Mouse (Mus musculus): ENCODE data around the gene Abhd2.

Abhd2 gene

DNA sequence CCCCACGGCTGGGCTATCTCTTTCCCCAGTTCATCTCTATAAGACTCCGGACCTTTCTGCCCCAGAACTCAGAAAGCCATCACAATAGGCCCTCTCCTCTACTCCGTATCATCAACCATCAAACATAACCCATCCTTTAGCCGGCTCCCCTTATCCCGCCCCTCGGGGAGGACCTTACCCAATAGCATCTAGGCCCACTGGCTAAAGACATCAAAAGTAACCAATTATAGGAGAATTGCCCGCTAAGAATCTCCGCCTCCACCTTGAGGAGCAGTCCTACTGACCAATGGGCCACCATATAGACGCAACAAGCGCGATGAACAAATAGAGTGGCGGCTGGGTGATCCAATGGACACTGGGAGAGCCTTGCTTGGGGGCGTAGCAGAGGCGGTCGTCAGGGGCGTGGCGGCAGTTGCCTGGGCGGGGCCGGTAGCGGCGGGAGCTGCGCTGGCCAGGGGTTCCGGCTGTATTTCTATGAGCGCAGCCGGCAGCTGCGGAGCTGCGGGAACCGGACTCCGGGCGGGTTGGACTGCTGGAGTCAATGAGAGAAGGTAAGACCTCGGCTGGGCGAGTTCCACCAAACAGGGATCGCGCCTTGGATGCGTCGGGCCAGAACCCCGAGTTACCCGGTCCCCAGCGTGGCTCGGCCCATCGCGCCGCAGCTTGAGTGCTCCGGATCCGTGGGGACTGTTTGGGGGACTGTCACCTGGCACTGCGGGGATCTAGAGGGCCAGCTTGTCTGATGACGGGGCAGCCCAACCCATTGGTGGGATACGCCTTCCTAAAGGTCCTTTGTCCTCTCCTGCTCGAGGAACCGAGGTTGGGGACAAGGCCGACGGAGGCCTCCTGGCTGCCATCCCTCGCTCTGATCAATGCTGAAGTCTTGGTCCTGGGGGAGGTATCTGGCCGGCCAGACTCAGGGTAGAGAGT is at the start of gene Abhd2:
Gene Abhd2 (plus strand): TSS at position 411 of the 930 bp plus-strand sequence.
- peak; percentile 100 for DNase-seq (ENCODE audit: low spot score in 2 of 2)

DNA sequence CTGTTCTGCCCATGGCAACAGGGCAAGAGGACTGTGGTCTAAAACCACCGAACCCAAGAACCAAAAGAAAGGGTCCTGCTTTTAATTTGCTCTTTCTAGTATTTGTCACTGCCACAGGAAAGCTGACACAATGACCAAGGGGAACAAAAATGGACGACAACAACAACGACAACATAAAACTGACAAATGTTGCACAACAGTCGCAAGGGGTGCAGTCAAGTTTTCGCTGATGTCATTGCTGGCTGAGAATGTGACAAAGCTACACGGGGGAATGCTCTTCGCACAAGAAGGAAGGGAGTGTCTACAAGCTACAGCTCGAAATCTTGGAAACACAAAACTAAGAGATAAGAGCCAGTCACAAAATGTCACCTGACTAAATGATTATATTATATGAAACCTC is 47.5 kb upstream of the Abhd2 start:
- no peak for DNase-seq (ENCODE audit: low spot score in 2 of 2)

DNA sequence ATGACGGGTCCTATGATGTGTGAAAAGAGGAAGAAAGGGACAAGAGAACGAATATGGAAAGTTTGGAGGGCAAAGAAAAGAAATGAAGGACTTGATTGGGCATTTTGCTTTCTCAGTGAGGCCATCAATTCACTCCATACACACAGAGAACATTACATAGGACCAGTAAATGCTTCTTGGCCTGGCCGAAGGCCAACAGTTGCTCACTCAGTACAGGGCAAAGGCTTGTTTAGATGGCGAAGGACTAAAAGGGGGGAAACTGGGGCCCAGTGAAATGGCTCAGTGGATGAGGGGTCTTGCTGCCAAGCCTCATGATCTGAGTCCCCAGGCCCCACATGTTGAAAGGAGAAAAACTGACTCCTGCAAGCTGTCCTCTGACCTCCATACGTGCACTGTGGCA is 46.8 kb upstream of the Abhd2 start:
- no peak for DNase-seq (ENCODE audit: low spot score in 2 of 2)

DNA sequence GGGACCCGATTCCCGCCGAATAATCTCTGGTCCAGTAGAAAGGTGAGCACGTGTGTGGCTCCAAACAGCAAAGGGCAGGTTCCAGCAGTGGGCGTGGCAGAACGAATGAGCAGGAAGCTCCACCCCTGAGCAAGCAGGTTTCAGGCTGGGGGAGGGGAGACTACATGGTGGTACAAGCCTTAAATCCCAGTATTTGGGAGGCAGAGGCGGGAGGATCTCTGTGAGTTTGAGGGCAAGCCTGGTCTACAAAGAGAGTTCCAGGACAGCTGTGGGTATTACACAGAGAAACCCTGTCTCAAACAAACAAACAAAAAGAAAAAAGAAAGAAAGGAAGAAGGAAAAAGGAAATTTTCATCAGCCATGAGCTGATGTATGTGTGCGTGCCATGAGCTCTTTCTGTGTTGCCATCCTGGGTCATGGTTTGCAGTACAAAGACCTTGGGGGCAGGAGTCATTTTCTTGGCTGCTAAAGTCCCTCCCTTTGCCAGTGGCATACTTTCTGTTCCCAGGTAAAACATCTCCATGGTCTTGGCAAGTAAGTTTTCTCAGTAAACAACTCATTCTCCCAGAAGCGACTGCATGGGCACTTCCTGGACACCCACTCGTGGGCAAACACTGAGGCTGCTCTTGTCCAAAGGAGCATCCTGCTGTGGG is 46.0 kb upstream of the Abhd2 start:
- DNase-seq (ENCODE audit: low spot score in 2 of 2) = no peak

DNA sequence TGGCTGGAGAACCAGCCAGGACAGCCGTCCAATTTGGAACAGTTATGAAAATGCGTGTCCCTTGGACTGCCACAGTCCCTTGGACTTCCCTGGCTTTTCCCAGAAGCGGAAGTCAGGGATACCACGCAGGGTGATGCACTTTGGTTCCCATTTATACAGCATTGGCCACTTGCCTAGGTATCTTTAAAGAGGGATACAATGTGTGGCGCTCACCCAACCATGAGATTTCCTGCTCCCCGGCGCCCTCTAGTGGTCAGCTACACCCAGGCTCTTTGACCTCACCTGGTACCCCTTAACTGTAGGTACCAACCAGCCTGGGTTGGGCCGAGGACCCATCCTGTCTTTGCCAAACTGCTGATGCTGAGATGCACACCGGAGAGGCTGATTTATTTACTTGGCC is 44.5 kb upstream of the Abhd2 start:
- peak; percentile 58 to 73 for DNase-seq (ENCODE audit: low spot score in 2 of 2)

DNA sequence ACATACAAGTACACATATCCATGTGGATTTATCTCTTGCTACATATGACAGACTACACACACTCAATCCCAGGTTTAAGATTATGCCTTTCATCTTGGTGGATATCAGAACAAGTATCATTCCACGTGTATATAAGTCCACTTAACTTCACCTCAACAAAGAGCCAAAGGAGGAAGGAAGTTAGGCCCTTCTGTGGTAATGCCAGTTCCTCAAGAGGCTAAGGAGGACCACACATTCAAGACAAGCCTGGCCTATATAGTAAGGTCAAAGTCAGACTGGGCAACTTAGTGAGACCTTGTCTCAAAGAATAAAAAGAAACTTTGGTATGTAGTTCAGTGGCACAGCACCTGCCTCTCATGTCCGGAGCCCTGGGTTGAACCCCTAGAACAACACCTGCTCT is 41.4 kb upstream of the Abhd2 start:
- DNase-seq (ENCODE audit: low spot score in 2 of 2) = no peak

DNA sequence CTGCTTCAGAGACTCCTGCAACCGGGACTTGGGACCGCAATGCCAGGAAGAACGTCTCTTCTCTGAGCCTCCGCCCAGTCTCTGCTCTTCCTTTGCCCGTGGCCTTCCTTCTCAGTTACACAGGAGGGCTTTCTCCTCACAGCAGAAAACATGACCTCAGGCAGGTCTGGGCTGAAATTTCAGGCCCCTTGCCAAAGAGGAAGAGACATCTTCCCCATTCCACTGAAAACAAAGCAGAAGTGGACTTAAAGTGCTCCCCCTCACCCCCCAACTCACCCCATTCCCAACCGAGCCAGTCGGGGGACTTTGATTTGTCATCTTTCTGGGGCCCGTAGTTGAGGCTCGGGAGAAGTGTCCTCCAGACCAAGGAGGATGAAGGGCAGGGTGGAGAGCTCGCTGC is 41.0 kb upstream of the Abhd2 start:
- no peak for DNase-seq (ENCODE audit: low spot score in 2 of 2)

DNA sequence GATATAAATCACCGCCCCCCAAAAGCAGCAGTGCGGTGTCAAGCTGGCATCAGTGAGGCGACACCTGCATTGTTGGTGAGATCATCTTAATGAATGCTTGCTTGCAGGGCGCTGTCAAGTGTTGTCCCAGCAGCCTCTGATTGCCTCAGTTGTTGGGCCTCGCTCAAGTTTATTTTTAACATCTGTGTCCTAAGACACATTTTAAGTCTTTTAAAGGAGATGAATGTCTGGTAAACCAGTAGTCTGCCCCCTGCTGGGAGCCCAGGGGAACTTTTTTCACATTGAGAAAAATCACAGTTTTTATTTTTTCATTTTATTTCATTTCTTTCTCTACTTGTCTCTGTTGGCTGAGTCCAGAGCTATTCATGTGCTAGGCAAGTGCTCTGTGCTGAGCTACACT is 34.3 kb upstream of the Abhd2 start:
- no peak for DNase-seq (ENCODE audit: low spot score in 2 of 2)

DNA sequence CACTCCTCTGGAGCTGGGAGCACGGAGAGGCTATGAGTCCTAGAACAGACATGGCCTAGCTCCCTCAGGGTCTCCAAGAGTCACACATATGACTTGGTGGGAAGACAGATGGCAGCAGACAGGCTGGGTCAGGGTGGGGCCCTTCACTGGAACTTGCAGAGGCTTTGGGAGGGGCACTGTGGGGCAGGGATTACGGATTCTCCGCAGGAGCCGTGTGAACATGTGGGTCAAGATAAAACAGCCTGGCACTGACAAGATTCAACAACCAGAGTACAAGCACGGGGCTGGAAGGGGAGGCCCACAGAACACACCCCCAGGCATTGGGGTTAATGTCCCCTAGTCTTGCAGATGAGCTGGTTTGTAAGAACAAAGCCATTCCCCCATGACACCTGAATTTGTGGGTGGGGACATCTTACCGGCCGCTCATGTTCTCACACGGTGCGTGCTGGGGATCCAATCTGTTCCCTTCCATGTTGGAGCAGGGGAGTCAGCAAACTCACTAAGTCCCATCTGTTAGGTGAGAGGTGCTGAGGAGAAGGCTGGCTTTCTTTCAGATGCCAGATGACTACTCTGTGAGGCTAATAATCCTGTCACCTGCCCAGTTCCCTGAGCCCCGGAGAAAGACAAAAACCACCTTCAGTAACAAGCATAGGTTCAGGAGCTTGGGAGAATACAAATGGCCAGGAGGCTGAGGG is 30.9 kb upstream of the Abhd2 start:
- DNase-seq (ENCODE audit: low spot score in 2 of 2) = no peak

DNA sequence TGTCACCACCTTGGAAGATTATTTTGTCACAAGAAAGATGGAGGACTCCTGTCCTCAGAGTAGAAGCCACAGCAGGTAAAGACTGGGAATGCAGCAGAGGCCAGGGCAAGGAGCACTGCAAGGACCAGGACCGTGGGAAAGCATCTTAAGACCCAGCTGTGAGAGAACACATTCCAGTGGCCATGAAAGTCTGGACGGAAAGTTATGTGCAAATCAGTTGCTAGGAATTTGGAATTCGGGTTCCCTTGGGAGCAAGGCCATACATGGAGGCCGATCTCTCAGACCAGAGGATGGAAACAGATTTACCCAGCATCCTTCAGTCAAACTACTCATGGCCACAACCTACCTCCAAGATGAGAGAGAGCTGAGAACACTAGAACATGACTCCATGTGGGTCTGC is 29.8 kb upstream of the Abhd2 start:
- no peak for DNase-seq (ENCODE audit: low spot score in 2 of 2)

DNA sequence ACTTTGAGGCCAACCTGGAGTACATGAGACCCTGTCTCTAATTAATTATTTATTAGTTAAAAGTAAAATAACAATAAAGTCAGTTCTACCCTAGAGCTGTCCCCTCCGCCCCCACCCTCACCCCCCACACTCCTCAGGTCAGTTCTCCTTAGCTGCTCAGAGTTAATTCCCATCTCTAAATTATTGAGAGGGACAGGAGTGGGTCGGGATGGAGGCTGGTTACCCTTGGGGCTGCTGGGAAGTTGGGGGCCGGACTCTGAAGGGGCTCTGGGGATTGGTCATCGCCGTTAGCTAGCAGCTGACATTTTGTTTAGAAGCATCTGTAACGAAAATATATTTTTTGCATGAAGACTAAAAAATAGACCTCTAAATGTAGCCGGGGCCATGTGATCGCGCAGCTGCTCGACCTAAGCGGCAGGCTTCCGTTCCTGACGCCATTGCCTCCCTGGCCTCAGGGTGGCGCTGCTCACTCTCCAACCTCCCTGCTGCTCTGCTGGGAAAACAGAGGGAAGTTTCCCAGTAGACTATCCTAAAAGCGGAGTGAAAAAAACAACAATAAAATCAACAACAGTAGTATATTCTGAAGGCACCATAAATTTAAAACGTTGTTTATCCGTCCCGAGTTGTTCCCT is 26.8 kb upstream of the Abhd2 start:
- DNase-seq (ENCODE audit: low spot score in 2 of 2) = peak in 1 of 2 experiments; percentile 37

DNA sequence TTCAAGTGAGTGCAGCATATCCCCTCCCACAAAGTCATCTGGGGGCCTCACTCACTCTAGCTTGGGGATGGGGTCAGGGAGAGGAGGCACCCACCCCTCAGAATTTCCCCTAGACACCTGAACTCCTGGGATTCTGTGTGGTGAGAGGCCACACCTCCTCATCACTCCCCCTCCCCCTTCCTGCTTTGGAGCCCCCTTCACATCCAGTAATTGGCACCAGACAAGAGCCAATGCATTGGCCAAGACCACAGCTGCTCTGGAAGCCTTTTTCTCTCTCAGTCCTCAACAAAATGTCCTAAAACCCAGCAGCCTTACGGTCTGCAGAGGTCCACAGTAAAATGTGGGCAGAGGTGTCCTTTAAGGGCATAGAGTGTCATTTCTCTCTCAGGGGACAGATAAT is 25.6 kb upstream of the Abhd2 start:
- DNase-seq (ENCODE audit: low spot score in 2 of 2) = no peak

DNA sequence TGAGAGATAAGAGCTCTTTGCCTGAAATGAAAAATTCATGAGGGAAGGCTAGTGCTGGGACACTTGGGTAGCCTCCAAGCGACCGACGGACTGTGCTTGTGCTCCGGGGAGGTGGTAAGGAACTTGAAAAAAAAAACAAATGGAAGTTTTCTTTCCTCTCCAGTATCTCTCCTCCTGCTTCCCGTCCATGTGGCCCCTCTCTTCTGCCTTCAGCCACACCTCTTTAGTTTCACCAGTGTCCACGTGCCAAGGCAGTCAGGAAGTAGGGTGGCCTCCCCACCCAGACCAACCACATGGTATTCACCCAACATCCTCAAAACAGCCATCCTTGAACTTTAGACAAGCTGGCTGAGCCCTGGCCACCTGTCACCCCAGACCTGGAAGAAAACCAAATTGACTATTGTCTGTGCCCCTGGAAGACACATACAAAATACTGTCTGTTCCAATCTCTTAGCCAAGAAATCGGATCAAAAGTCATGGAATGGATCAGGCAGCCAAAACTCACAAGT is 25.1 kb upstream of the Abhd2 start:
- DNase-seq (ENCODE audit: low spot score in 2 of 2) = no peak

DNA sequence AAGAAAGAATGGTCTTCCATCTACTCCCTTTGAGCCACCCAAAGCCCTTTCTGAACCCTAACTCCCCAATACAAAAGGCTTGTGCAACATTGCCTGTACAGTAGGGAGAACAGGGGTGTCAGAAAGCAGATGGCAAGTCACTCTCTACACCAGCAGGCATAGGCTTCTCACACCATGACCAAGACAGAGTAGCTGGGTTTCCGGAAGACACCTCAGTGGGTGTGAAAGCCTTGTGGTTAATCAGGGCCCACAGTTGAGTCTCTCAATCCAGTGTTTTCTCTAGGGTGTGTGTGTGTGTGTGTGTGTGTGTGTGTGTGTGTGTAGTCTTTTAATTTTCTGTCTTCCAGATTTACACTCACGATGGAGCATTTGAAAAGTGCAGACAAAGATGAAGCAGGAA is 23.4 kb upstream of the Abhd2 start:
- DNase-seq (ENCODE audit: low spot score in 2 of 2) = peak; percentile 76 to 85

DNA sequence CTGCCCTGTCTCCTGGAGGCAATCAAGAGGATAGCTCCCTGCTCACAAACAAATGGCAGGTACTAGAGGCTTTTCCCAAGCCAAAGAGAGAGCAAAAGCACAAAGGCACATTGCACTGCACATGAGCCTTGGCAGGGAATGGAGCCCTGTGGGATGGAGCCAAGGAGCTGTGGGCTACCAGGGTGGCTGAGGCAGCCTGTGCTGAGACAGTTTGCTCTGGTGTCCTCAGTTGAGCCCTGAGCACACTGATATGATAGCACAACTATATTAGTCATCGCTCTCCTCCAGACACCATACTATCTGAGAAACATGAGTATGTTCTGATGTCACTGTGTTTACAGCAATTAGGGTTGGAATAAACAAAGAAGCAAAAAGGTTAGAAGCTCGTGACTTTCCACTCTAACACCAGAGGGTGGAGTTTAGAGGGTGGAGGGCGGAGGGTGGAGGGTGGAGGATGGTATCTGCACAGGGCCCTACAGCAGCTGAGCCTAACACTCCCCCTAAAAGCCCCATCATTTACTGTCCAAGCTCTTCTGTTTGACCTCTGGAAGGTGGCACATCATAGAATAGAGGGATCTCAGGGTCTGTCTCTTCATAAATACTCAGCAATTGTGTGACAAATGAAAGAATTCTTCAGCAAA is 18.6 kb upstream of the Abhd2 start:
- DNase-seq (ENCODE audit: low spot score in 2 of 2) = no peak

DNA sequence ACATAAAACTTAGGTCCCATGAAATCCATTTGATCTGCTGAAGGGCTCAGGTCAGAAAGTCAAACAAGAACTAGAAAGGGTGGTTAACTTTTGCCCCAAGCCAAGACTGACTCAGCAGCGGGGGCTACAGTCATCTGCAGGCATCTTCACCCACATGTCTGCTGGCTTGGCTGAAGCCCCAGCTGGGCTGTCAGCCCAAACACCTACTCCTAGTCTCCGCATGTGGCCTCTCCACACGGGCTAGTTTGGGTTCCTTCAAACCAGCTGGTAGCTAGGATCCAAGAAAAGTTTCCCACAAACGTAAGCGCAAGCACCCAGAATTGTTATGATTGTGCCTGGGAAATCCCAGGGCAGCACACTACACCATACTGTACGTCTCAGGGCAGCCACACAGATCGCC is 17.6 kb upstream of the Abhd2 start:
- DNase-seq (ENCODE audit: low spot score in 2 of 2) = no peak

DNA sequence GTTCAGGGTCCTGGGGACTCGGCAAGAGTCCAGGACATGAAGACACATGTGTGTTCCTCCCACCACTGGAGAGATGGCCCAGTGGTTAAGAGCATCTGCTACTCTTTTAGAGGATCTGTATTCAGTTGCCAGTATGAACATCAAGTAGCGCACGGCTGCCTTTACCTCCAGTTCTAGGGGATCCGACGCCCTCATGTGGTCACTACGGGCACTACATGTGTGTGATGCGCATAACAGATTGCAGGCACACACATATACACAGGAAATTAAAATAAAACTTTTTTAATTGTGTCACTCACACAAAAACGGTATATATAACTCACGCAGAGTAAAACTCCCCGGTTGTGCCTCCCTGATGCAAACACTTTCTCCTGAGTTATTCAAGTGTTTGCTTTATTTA is 17.2 kb upstream of the Abhd2 start:
- no peak for DNase-seq (ENCODE audit: low spot score in 2 of 2)

DNA sequence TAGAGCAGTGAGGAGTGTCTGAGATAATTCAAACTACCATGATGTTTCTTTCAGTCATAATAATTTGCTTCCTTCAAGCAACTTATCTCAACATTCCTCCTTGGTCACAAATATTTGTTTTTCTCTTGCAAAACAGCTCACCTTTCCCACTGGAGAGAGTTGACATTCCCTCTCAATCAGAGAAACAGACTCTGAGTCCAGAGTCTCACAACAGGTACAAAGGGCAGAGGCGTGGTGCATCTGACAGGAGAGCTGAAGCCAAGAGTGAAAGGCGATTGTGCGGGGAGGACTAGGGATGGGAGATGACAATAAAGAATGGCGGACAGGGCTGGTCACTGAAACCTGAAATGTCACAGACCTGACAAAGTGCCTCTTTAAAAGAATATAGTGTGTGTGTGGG is 16.3 kb upstream of the Abhd2 start:
- DNase-seq (ENCODE audit: low spot score in 2 of 2) = no peak

DNA sequence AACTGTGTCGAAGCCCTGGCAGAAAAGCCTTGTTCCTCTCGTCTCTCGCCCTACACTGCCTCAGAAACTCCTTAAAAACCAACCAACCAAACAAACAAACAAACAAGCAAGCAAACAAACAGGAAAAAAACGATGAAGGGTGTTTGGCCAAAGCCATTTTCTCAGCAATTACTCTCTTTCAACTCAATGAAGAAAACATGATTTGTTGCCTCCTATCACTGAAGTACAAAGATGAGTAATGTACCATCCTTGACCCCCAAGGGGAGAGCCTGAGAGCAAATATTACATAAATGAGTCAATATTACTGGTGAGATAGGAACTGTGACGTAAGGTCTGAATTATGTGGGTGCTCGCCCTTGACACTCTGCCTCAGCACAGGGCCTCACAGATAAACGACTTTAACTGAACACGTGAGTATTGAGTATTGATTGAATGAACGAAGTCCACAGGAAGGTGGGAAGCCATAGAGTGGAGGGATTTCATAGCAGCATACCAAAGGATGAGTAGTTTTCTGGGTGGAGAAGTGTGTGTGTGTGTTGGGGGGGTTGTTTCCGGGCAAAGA is 13.9 kb upstream of the Abhd2 start:
- no peak for DNase-seq (ENCODE audit: low spot score in 2 of 2)

DNA sequence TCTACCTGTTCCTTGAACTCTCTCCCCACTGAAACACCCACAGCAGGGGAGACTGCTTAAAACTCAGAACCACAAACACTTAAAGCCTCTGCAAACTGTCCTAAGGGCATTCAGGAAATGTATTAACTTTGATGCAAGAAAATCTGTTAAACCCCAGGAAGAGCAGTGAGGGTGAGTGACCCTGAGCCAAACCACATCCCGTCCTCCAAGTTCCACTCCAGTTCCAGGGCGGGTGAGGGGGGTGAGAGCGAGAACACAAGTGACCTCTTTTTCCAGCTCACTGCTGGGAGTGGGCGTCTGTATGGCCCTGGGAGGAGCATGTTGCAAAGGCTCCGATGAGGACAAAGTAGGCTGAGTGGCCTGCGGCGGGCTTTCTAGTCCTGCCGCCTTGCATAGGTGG is 10.5 kb upstream of the Abhd2 start:
- DNase-seq (ENCODE audit: low spot score in 2 of 2) = peak; percentile 14 to 39

DNA sequence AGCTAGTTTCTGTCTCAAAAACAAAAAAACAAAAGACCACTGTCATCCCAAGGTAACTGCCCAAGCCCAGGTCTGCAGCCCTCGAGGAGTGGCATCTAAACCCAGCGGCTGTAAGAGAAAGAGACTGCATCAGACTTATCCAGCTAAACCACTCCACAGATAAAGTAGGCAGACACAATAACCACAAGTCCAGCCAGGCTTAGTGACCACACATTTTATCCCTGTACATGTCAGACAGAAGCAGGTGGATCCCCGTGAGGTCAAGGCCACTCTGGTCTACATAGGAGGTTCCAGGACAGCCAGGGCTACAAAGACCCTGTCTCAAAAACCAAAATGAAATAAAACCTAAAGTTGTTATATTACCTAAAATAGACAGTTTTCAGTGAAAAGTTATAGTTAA is 9.2 kb upstream of the Abhd2 start:
- DNase-seq (ENCODE audit: low spot score in 2 of 2) = no peak

Measured in natural killer cell, adult 2 months (primary cell).